In genomic region chr13:55429226-55429888, GRCm38 (mm10) we compare ENCODE assay signal across 8 mouse cellular contexts. TPM values are rescaled to one million over a fixed set of nuclear protein-coding genes. Genes with fewer than 3 reads are reported as not detected.
DNase-seq lines count a peak whose midpoint lies in the region; ATAC-seq lines count a peak whose summit lies in the region.

No protein-coding gene starts in this region.

- no peak overlapping the region for H3K4me2 ChIP-seq in forebrain, embryonic 14.5 days (ENCODE audit: low read length)
- no peak overlapping the region for H3K4me2 ChIP-seq in neural tube, embryonic 15.5 days

- DNase-seq in A20 (ENCODE audit: low read depth, low spot score), result peak; percentile 61
- peak; percentile 58 for DNase-seq in adrenal gland, postnatal 25 days
- peak; percentile 78 for DNase-seq in kidney, adult 9 months
- DNase-seq in MN1 (ENCODE audit: low spot score), result no peak
- DNase-seq in forebrain, embryonic 14.5 days (ENCODE audit: low spot score), result no peak
- no peak for DNase-seq in forebrain, embryonic 10.5 days (ENCODE audit: extremely low spot score, low spot score)

- ATAC-seq in megakaryocyte, adult 5-6 weeks (ENCODE audit: poor library complexity, severe bottlenecking), result peak; percentile 93
- no peak for ATAC-seq in forebrain, embryonic 14.5 days
- ATAC-seq in neural tube, embryonic 15.5 days (ENCODE audit: low FRiP score), result no peak

- H3K27ac ChIP-seq in forebrain, embryonic 14.5 days (ENCODE audit: low read depth, low read length), result no peak overlapping the region
- H3K27ac ChIP-seq in neural tube, embryonic 15.5 days (replicated peaks), result no peak overlapping the region
- no peak overlapping the region for H3K27ac ChIP-seq in forebrain, embryonic 10.5 days

- no peaks in the 10 kb centered on the region for H3K27me3 ChIP-seq in forebrain, embryonic 14.5 days (replicated peaks; ENCODE audit: control insufficient read depth, insufficient read depth, low read length)
- no peaks in the 10 kb centered on the region for H3K27me3 ChIP-seq in neural tube, embryonic 15.5 days (replicated peaks)
- H3K27me3 ChIP-seq in forebrain, embryonic 10.5 days (ENCODE audit: poor library complexity, severe bottlenecking), result no peaks in the 10 kb centered on the region

- H3K4me3 ChIP-seq in forebrain, embryonic 14.5 days (ENCODE audit: low read depth, low read length), result no peak overlapping the region
- H3K4me3 ChIP-seq in neural tube, embryonic 15.5 days (replicated peaks), result no peak overlapping the region
- no peak overlapping the region for H3K4me3 ChIP-seq in forebrain, embryonic 10.5 days

- no peaks in the 10 kb centered on the region for H3K9me3 ChIP-seq in forebrain, embryonic 14.5 days (replicated peaks; ENCODE audit: control insufficient read depth, low read length)
- no peaks in the 10 kb centered on the region for H3K9me3 ChIP-seq in neural tube, embryonic 15.5 days (replicated peaks)
- H3K9me3 ChIP-seq in forebrain, embryonic 10.5 days, result peaks cover 10% of the 10 kb centered on the region; the same call in 1 of the 2 replicates

- H3K4me1 ChIP-seq in forebrain, embryonic 14.5 days (ENCODE audit: control insufficient read depth, insufficient read depth, low read length), result no peaks in the 10 kb centered on the region
- H3K4me1 ChIP-seq in neural tube, embryonic 15.5 days, result no peaks in the 10 kb centered on the region
- no peaks in the 10 kb centered on the region for H3K4me1 ChIP-seq in forebrain, embryonic 10.5 days

- H3K9ac ChIP-seq in forebrain, embryonic 14.5 days (ENCODE audit: low read length), result no peak overlapping the region
- no peak overlapping the region for H3K9ac ChIP-seq in neural tube, embryonic 15.5 days (replicated peaks)

- 80% methylated on average over 12 of the region's 12 CpGs for WGBS in forebrain, embryonic 14.5 days
- 76% methylated on average over 12 of the region's 12 CpGs for WGBS in neural tube, embryonic 15.5 days
- 75% methylated on average over 12 of the region's 12 CpGs for WGBS in forebrain, embryonic 10.5 days

- no peaks in the 10 kb centered on the region for H3K36me3 ChIP-seq in forebrain, embryonic 14.5 days (ENCODE audit: control insufficient read depth, insufficient read depth, low read length)
- H3K36me3 ChIP-seq in neural tube, embryonic 15.5 days, result no peaks in the 10 kb centered on the region
- no peaks in the 10 kb centered on the region for H3K36me3 ChIP-seq in forebrain, embryonic 10.5 days (replicated peaks)

RNA-seq across cellular contexts. Expression of gene F12, which starts 2.8 kb away (rescaled TPM):
- total RNA-seq in adrenal gland, postnatal 25 days (2021), result 0.15 and 3.3 TPM in 2 replicates
- total RNA-seq in megakaryocyte, adult 5-6 weeks (2015), result 0.13 and 0.21 TPM in 2 replicates
- not detected in 2 replicates for total RNA-seq in megakaryocyte, adult 5-6 weeks (2017)
- polyA plus RNA-seq in forebrain, embryonic 14.5 days (2014; fragmentation: Nextera tagmentation; extraction: Ambion mirVana), result not detected in 2 replicates
- 0.18 and 0.47 TPM in 2 replicates for polyA plus RNA-seq in neural tube, embryonic 15.5 days (2015; fragmentation: Nextera tagmentation; extraction: Ambion mirVana)
- not detected in 2 replicates for polyA plus RNA-seq in forebrain, embryonic 10.5 days (2016; fragmentation: Nextera tagmentation; extraction: Ambion mirVana)

RNA-seq across cellular contexts. Expression of gene Pfn3, which starts 14.3 kb away (rescaled TPM):
- total RNA-seq in adrenal gland, postnatal 25 days (2021), result not detected in 2 replicates
- total RNA-seq in megakaryocyte, adult 5-6 weeks (2015), result not detected in 2 replicates
- total RNA-seq in megakaryocyte, adult 5-6 weeks (2017), result not detected in 2 replicates
- 0.71 and 1.0 TPM in 2 replicates for polyA plus RNA-seq in forebrain, embryonic 14.5 days (2014; fragmentation: Nextera tagmentation; extraction: Ambion mirVana)
- 0.50 and 1.4 TPM in 2 replicates for polyA plus RNA-seq in neural tube, embryonic 15.5 days (2015; fragmentation: Nextera tagmentation; extraction: Ambion mirVana)
- not detected in 2 replicates for polyA plus RNA-seq in forebrain, embryonic 10.5 days (2016; fragmentation: Nextera tagmentation; extraction: Ambion mirVana)

RNA-seq across cellular contexts. Expression of gene Grk6, which starts 15.5 kb away (rescaled TPM):
- 47.9 and 62.1 TPM in 2 replicates for total RNA-seq in adrenal gland, postnatal 25 days (2021)
- total RNA-seq in megakaryocyte, adult 5-6 weeks (2015), result 87.3 and 89.9 TPM in 2 replicates
- total RNA-seq in megakaryocyte, adult 5-6 weeks (2017), result 144 and 155 TPM in 2 replicates
- polyA plus RNA-seq in forebrain, embryonic 14.5 days (2014; fragmentation: Nextera tagmentation; extraction: Ambion mirVana), result 25.0 and 28.9 TPM in 2 replicates
- polyA plus RNA-seq in neural tube, embryonic 15.5 days (2015; fragmentation: Nextera tagmentation; extraction: Ambion mirVana), result 34.2 and 38.4 TPM in 2 replicates
- 44.8 and 51.1 TPM in 2 replicates for polyA plus RNA-seq in forebrain, embryonic 10.5 days (2016; fragmentation: Nextera tagmentation; extraction: Ambion mirVana)

RNA-seq across cellular contexts. Expression of gene Slc34a1, which starts 31.4 kb away (rescaled TPM):
- total RNA-seq in adrenal gland, postnatal 25 days (2021), result not detected in 2 replicates
- 0.39 and 0.58 TPM in 2 replicates for total RNA-seq in megakaryocyte, adult 5-6 weeks (2015)
- total RNA-seq in megakaryocyte, adult 5-6 weeks (2017), result 0.44 and 2.0 TPM in 2 replicates
- polyA plus RNA-seq in forebrain, embryonic 14.5 days (2014; fragmentation: Nextera tagmentation; extraction: Ambion mirVana), result not detected in 2 replicates
- polyA plus RNA-seq in neural tube, embryonic 15.5 days (2015; fragmentation: Nextera tagmentation; extraction: Ambion mirVana), result 0.20 TPM in 1 of 2 replicates, not detected in the other
- polyA plus RNA-seq in forebrain, embryonic 10.5 days (2016; fragmentation: Nextera tagmentation; extraction: Ambion mirVana), result not detected in 2 replicates

RNA-seq across cellular contexts. Expression of gene Prr7, which starts 34.7 kb away (rescaled TPM):
- 3.8 and 3.9 TPM in 2 replicates for total RNA-seq in adrenal gland, postnatal 25 days (2021)
- total RNA-seq in megakaryocyte, adult 5-6 weeks (2015), result 1.1 and 1.2 TPM in 2 replicates
- 1.4 and 1.8 TPM in 2 replicates for total RNA-seq in megakaryocyte, adult 5-6 weeks (2017)
- 6.7 and 7.4 TPM in 2 replicates for polyA plus RNA-seq in forebrain, embryonic 14.5 days (2014; fragmentation: Nextera tagmentation; extraction: Ambion mirVana)
- polyA plus RNA-seq in neural tube, embryonic 15.5 days (2015; fragmentation: Nextera tagmentation; extraction: Ambion mirVana), result 4.2 and 5.8 TPM in 2 replicates
- polyA plus RNA-seq in forebrain, embryonic 10.5 days (2016; fragmentation: Nextera tagmentation; extraction: Ambion mirVana), result 0.75 and 0.88 TPM in 2 replicates

Comparison
In these comparisons a context has a peak if more than half of its experiments do, and no peak if none do; other contexts are left out.
1. DNase-seq: peak in A20 (single experiment), adrenal gland, postnatal 25 days (single experiment) and kidney, adult 9 months (single experiment); none in MN1 (single experiment), forebrain, embryonic 14.5 days (single experiment) and forebrain, embryonic 10.5 days (single experiment).